Mouse (Mus musculus) heart, adult 2 months (tissue): Measurements from ENCODE around the gene Noxo1.

Experiments used
- CTCF ChIP-seq: fragments of 200-600 bp; IDR thresholded peaks from 2 replicates; pipeline ENCODE4 v1.8.1; 2022; ENCODE audit warnings: antibody characterized with exemption, mild to moderate bottlenecking, moderate library complexity
- POLR2A ChIP-seq: fragments of 200-500 bp; IDR thresholded peaks from 2 replicates; pipeline ENCODE4 v1.6.1; 2011; ENCODE audit warnings: mild to moderate bottlenecking, low read depth, low read length, control low read depth; ENCODE audit not compliant: insufficient read depth

- TF ChIP-seq CTCF (no peak), POLR2A (no peak)
These were observed 27.8 kb downstream of the Noxo1 start for GRCm38 (mm10) chr17:24723881-24724180.
